31 mouse cellular contexts compared by ENCODE assay signal in the genomic region with DNA sequence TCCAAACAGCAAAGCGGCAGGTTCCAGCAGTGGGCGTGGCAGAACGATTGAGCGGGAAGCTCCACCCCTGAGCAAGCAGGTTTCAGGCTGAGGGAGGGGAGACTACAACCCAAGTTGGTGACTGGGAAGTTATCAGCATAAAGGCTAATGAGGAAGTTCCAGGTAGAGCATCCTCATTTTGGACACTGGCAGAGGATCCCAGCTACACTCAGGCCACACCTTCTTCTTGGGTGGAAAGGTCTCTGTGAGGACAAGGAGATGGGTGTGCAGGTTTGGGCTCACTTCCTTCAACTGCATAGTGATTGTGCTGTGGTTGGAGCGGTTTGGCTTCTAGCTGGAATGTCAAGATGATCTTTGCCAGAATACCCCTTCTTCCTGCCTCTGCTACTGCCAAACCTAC. TPM values are rescaled to one million over a fixed set of nuclear protein-coding genes. Genes with fewer than 3 reads are reported as not detected.
DNase-seq lines count a peak whose midpoint lies in the region; ATAC-seq and TF ChIP-seq lines count a peak whose summit lies in the region.
"Had no signal": no experiment of that assay in that cellular context is flagged by ENCODE, and none has a peak within 500 bp of the region (broad histone marks: within the 10 kb centered on the region; RNA-seq: fewer than 3 reads in every experiment).

No protein-coding gene starts in this region.

- TF ChIP-seq EP300 in MEL (IDR thresholded peaks at IDR 0.05; ENCODE audit: low read depth in 1 of 2, low read length in 2 of 2) = no peak

- WGBS in lung, adult 2 months = 44% methylated on average over 5 of the region's 5 CpGs

- peak; percentile 5 to 9 for DNase-seq in lung, adult 18-20 months
- no peak for DNase-seq in lung, adult 2 months
- peak; percentile 54 for DNase-seq in MEL (ENCODE audit: low read depth, low spot score)
- peak; percentile 27 for DNase-seq in fibroblast of lung, adult 2 months (ENCODE audit: low read depth)
- DNase-seq in kidney, postnatal 14 days = no peak
- no peak for DNase-seq in embryo, embryonic 9.5 days (ENCODE audit: extremely low spot score)
- DNase-seq: adrenal gland, postnatal 10 days; cerebellum, adult 2 months; cerebellum, postnatal 25 days; heart, postnatal 10 days; kidney, postnatal 36 days; layer of hippocampus, postnatal 36 days; right cerebral cortex, adult 18-20 months; right cerebral cortex, postnatal 4 days; thymus, postnatal 36 days had no signal

- no peak overlapping the region for H3K9ac ChIP-seq in MEL (ENCODE audit: control insufficient read depth, low read depth, low read length, poor library complexity, severe bottlenecking)
- H3K9ac ChIP-seq: forebrain, embryonic 12.5 days; heart, embryonic 12.5 days; hindbrain, embryonic 14.5 days; limb, embryonic 12.5 days; liver, embryonic 12.5 days; lung, embryonic 15.5 days; neural tube, embryonic 15.5 days had no signal

- H3K79me2 ChIP-seq in MEL (ENCODE audit: control insufficient read depth, insufficient read depth, low read length, poor library complexity) = peaks cover 4% of the 10 kb centered on the region

- no peak overlapping the region for H3K27ac ChIP-seq in MEL (ENCODE audit: control insufficient read depth, low read depth, low read length)
- H3K27ac ChIP-seq: forebrain, embryonic 12.5 days; hindbrain, embryonic 14.5 days; limb, embryonic 12.5 days; liver, embryonic 12.5 days; lung, embryonic 15.5 days; macrophage; neural tube, embryonic 15.5 days had no signal

- no peaks in the 10 kb centered on the region for H3K4me1 ChIP-seq in lung, adult 2 months (ENCODE audit: control insufficient read depth, insufficient read depth, low read length)
- peaks cover 4 to 9% of the 10 kb centered on the region in 2 experiments; a peak in 3 of 4 replicates for H3K4me1 ChIP-seq in MEL (ENCODE audit: control insufficient read depth in 1 of 2, insufficient read depth in 2 of 2, low read length in 2 of 2)
- H3K4me1 ChIP-seq: forebrain, embryonic 12.5 days; heart, embryonic 12.5 days; limb, embryonic 12.5 days; liver, embryonic 12.5 days; lung, embryonic 15.5 days; neural tube, embryonic 15.5 days had no signal

- TF ChIP-seq RAD21 in MEL (IDR thresholded peaks at IDR 0.05; ENCODE audit: low read depth, low read length) = no peak

- H3K27me3 ChIP-seq in MEL (ENCODE audit: control insufficient read depth in 1 of 2, insufficient read depth in 2 of 2, low read length in 2 of 2) = no peaks in the 10 kb centered on the region

- H3K36me3 ChIP-seq in MEL (ENCODE audit: control insufficient read depth in 1 of 2, insufficient read depth in 2 of 2, low read length in 2 of 2) = peaks cover 0 to 6% of the 10 kb centered on the region in 2 experiments; a peak in 2 of 4 replicates
- H3K36me3 ChIP-seq: forebrain, embryonic 12.5 days; heart, embryonic 12.5 days; limb, embryonic 12.5 days; liver, embryonic 12.5 days; lung, embryonic 15.5 days; neural tube, embryonic 15.5 days had no signal

- no peak for ATAC-seq in erythroblast, adult 5-6 weeks (replicated peaks; ENCODE audit: low FRiP score, poor library complexity, severe bottlenecking)
- ATAC-seq: liver, embryonic 12.5 days had no signal

- TF ChIP-seq CTCF in lung, adult 2 months (IDR thresholded peaks at IDR 0.05; ENCODE audit: insufficient read depth, low read length) = no peak
- no peak for TF ChIP-seq CTCF in MEL (IDR thresholded peaks at IDR 0.05 in 2 of 3, conservative IDR thresholded peaks at IDR 0.05 in 1 of 3; ENCODE audit: control insufficient read depth in 1 of 3, insufficient read depth in 1 of 3, low read depth in 2 of 3, low read length in 3 of 3, poor library complexity in 1 of 3, severe bottlenecking in 1 of 3)

- H3K9me3 ChIP-seq in MEL (replicated peaks; ENCODE audit: insufficient read depth, low read length) = no peaks in the 10 kb centered on the region
- H3K9me3 ChIP-seq: forebrain, embryonic 12.5 days; heart, embryonic 12.5 days; limb, embryonic 12.5 days; liver, embryonic 12.5 days; lung, embryonic 15.5 days; neural tube, embryonic 15.5 days had no signal

- TF ChIP-seq POLR2A in lung, adult 2 months (IDR thresholded peaks at IDR 0.05; ENCODE audit: borderline replicate concordance, extremely low read depth, low read depth, low read length) = no peak
- no peak for TF ChIP-seq POLR2A in MEL (IDR thresholded peaks at IDR 0.05; ENCODE audit: control insufficient read depth in 1 of 2, insufficient read depth in 1 of 2, low read depth in 1 of 2, low read length in 2 of 2, poor library complexity in 1 of 2)

- H3K4me3 ChIP-seq in lung, adult 2 months (replicated peaks; ENCODE audit: extremely low read depth, low read depth, low read length) = no peak overlapping the region
- no peak overlapping the region for H3K4me3 ChIP-seq in MEL (ENCODE audit: control insufficient read depth in 1 of 2, insufficient read depth in 1 of 2, low read depth in 2 of 2, low read length in 2 of 2)
- H3K4me3 ChIP-seq: forebrain, embryonic 12.5 days; heart, embryonic 12.5 days; limb, embryonic 12.5 days; liver, embryonic 12.5 days; lung, embryonic 15.5 days; neural tube, embryonic 15.5 days had no signal

TF ChIP-seq in MEL, 35 proteins besides CTCF, POLR2A, EP300 and RAD21:
- TF ChIP-seq NELFE (IDR thresholded peaks at IDR 0.05; ENCODE audit: low read depth, low read length) (no peak), TBP (IDR thresholded peaks at IDR 0.05; ENCODE audit: low read depth, low read length) (no peak), HCFC1 (IDR thresholded peaks at IDR 0.05; ENCODE audit: low read depth, low read length) (no peak), UBTF (IDR thresholded peaks at IDR 0.05; ENCODE audit: borderline replicate concordance, insufficient read depth, low read depth, low read length) (no peak), ELF1 (IDR thresholded peaks at IDR 0.05; ENCODE audit: low read depth, low read length) (no peak), NRF1 (IDR thresholded peaks at IDR 0.05; ENCODE audit: insufficient read depth, low read depth, low read length, poor library complexity, severe bottlenecking) (no peak), CHD2 (IDR thresholded peaks at IDR 0.05; ENCODE audit: low read length) (no peak), MAZ (IDR thresholded peaks at IDR 0.05; ENCODE audit: low read depth, low read length) (no peak), USF2 (IDR thresholded peaks at IDR 0.05; ENCODE audit: borderline replicate concordance in 1 of 2, insufficient read depth in 1 of 2, low read depth in 1 of 2, low read length in 2 of 2) (no peak), ETS1 (IDR thresholded peaks at IDR 0.05; ENCODE audit: low read depth, low read length) (no peak), ZC3H11A (IDR thresholded peaks at IDR 0.05; ENCODE audit: low read depth, low read length) (no peak), RCOR1 (IDR thresholded peaks at IDR 0.05; ENCODE audit: low read depth, low read length) (no peak), MYB (IDR thresholded peaks at IDR 0.05; ENCODE audit: low read depth, low read length) (no peak)

RNA-seq across cellular contexts. Expression of gene Ddx43, which starts 5.6 kb away (rescaled TPM):
- polyA plus RNA-seq in lung, adult 2 months (2012; rRNA removed) = 0.05 and 0.06 TPM in 2 replicates
- total RNA-seq in MEL (2012; rRNA removed) = 4.7 and 5.5 TPM in 2 replicates
- polyA plus RNA-seq in MEL (2012; ENCODE audit: insufficient read depth in 1 of 2, insufficient read length in 2 of 2, low read depth in 1 of 2, low replicate concordance in 2 of 2, missing spikeins in 1 of 2) = 1 to 10 TPM in 1 of 2 experiments, not detected in 1; 7.2 TPM
- not detected in 2 replicates for total RNA-seq in erythroblast, adult 5-6 weeks (2015; ENCODE audit: low replicate concordance)
- total RNA-seq in erythroblast, adult 5-6 weeks (2017; ENCODE audit: low replicate concordance) = not detected in 2 replicates
- total RNA-seq: adrenal gland, postnatal 10 days; gastrocnemius, adult 18-20 months; heart, postnatal 10 days; layer of hippocampus, postnatal 36 days; left cerebral cortex, postnatal 14 days had no signal
- polyA plus RNA-seq: liver, embryonic 12.5 days; macrophage had no signal

RNA-seq across cellular contexts. Expression of gene Ooep, which starts 11.5 kb away (rescaled TPM):
- 0.28 and 0.37 TPM in 2 replicates for polyA plus RNA-seq in lung, adult 2 months (2012; rRNA removed)
- total RNA-seq in MEL (2012; rRNA removed) = not detected in 2 replicates
- polyA plus RNA-seq in MEL (2012; ENCODE audit: insufficient read depth in 1 of 2, insufficient read length in 2 of 2, low read depth in 1 of 2, low replicate concordance in 2 of 2, missing spikeins in 1 of 2) = not detected
- not detected in 2 replicates for total RNA-seq in erythroblast, adult 5-6 weeks (2015; ENCODE audit: low replicate concordance)
- not detected in 2 replicates for total RNA-seq in erythroblast, adult 5-6 weeks (2017; ENCODE audit: low replicate concordance)
- total RNA-seq: gastrocnemius, adult 18-20 months; heart, postnatal 10 days; layer of hippocampus, postnatal 36 days; left cerebral cortex, postnatal 14 days had no signal
- polyA plus RNA-seq: liver, embryonic 12.5 days; macrophage had no signal

RNA-seq across cellular contexts. Expression of gene Dppa5a, which starts 22.0 kb away (rescaled TPM):
- 0.22 TPM in 1 of 2 replicates, not detected in the other for polyA plus RNA-seq in lung, adult 2 months (2012; rRNA removed)
- not detected in 2 replicates for total RNA-seq in MEL (2012; rRNA removed)
- under 1 TPM in 1 of 2 experiments, not detected in 1; 0.19 TPM for polyA plus RNA-seq in MEL (2012; ENCODE audit: insufficient read depth in 1 of 2, insufficient read length in 2 of 2, low read depth in 1 of 2, low replicate concordance in 2 of 2, missing spikeins in 1 of 2)
- total RNA-seq in erythroblast, adult 5-6 weeks (2015; ENCODE audit: low replicate concordance) = not detected in 2 replicates
- total RNA-seq in erythroblast, adult 5-6 weeks (2017; ENCODE audit: low replicate concordance) = not detected in 2 replicates
- total RNA-seq: gastrocnemius, adult 18-20 months; gastrocnemius, postnatal 4 days; heart, postnatal 10 days; layer of hippocampus, postnatal 36 days; left cerebral cortex, postnatal 14 days had no signal
- polyA plus RNA-seq: heart, embryonic 12.5 days; intestine, embryonic 14.5 days; kidney, embryonic 14.5 days; liver, embryonic 12.5 days; lung, embryonic 15.5 days; macrophage; stomach, embryonic 14.5 days had no signal

RNA-seq across cellular contexts. Expression of gene Gsta2, which starts 34.4 kb away (rescaled TPM):
- polyA plus RNA-seq in lung, adult 2 months (2012; rRNA removed) = 1.9 and 5.0 TPM in 2 replicates
- not detected in 2 replicates for total RNA-seq in MEL (2012; rRNA removed)
- not detected for polyA plus RNA-seq in MEL (2012; ENCODE audit: insufficient read depth in 1 of 2, insufficient read length in 2 of 2, low read depth in 1 of 2, low replicate concordance in 2 of 2, missing spikeins in 1 of 2)
- total RNA-seq in erythroblast, adult 5-6 weeks (2015; ENCODE audit: low replicate concordance) = not detected in 2 replicates
- not detected in 2 replicates for total RNA-seq in erythroblast, adult 5-6 weeks (2017; ENCODE audit: low replicate concordance)
- total RNA-seq: gastrocnemius, postnatal 4 days; heart, postnatal 10 days; layer of hippocampus, postnatal 36 days; left cerebral cortex, postnatal 14 days had no signal
- polyA plus RNA-seq: cerebellum, adult 2 months; forebrain, embryonic 12.5 days; heart, embryonic 12.5 days; hindbrain, embryonic 14.5 days; limb, embryonic 12.5 days; macrophage; midbrain, embryonic 11.5 days; neural tube, embryonic 15.5 days had no signal

RNA-seq across cellular contexts. Expression of gene Cgas, which starts 53.1 kb away (rescaled TPM):
- 0.83 and 0.98 TPM in 2 replicates for polyA plus RNA-seq in lung, adult 2 months (2012; rRNA removed)
- 12.9 and 19.0 TPM in 2 replicates for total RNA-seq in MEL (2012; rRNA removed)
- 10 to 100 TPM in 1 of 2 experiments, not detected in 1; 20.9 TPM for polyA plus RNA-seq in MEL (2012; ENCODE audit: insufficient read depth in 1 of 2, insufficient read length in 2 of 2, low read depth in 1 of 2, low replicate concordance in 2 of 2, missing spikeins in 1 of 2)
- total RNA-seq in erythroblast, adult 5-6 weeks (2015; ENCODE audit: low replicate concordance) = 8.8 and 9.2 TPM in 2 replicates
- 2.4 and 3.9 TPM in 2 replicates for total RNA-seq in erythroblast, adult 5-6 weeks (2017; ENCODE audit: low replicate concordance)

Comparison
In these comparisons a context has a peak if more than half of its experiments do, and no peak if none do; other contexts are left out.
1. DNase-seq: peak in lung, adult 18-20 months (2 of 2), MEL (single experiment) and fibroblast of lung, adult 2 months (single experiment); none in lung, adult 2 months (single experiment), kidney, postnatal 14 days (single experiment) and embryo, embryonic 9.5 days (single experiment).